ENCODE assay signal across 9 mouse cellular contexts in genomic region chr2:163204548-163205261, GRCm38 (mm10). TPM values are rescaled to one million over a fixed set of nuclear protein-coding genes. Genes with fewer than 3 reads are reported as not detected.
DNase-seq lines count a peak whose midpoint lies in the region; ATAC-seq lines count a peak whose summit lies in the region.
"Had no signal": no experiment of that assay in that cellular context is flagged by ENCODE, and none has a peak within 500 bp of the region (broad histone marks: within the 10 kb centered on the region; RNA-seq: fewer than 3 reads in every experiment).

No protein-coding gene starts in this region.

- H3K4me1 ChIP-seq in brown adipose tissue, adult 24 weeks (ENCODE audit: control insufficient read depth, insufficient read depth, insufficient read length, low read length) = no peaks in the 10 kb centered on the region
- peaks cover 31% of the 10 kb centered on the region for H3K4me1 ChIP-seq in heart, embryonic 15.5 days (replicated peaks)
- peaks cover 15% of the 10 kb centered on the region for H3K4me1 ChIP-seq in liver, embryonic 11.5 days (replicated peaks; ENCODE audit: control insufficient read depth, insufficient read depth, low read length)
- peaks cover 21% of the 10 kb centered on the region for H3K4me1 ChIP-seq in neural tube, embryonic 11.5 days (ENCODE audit: control insufficient read depth, insufficient read depth, low read length)

- H3K36me3 ChIP-seq in heart, embryonic 15.5 days = no peaks in the 10 kb centered on the region
- H3K36me3 ChIP-seq in liver, embryonic 11.5 days (ENCODE audit: control insufficient read depth, insufficient read depth, low read length) = no peaks in the 10 kb centered on the region
- H3K36me3 ChIP-seq in neural tube, embryonic 11.5 days (ENCODE audit: control insufficient read depth, insufficient read depth, low read length) = no peaks in the 10 kb centered on the region

- H3K27me3 ChIP-seq in heart, embryonic 15.5 days = peaks cover 43% of the 10 kb centered on the region
- H3K27me3 ChIP-seq in liver, embryonic 11.5 days (replicated peaks; ENCODE audit: control insufficient read depth, insufficient read depth, low read length) = peaks cover 51% of the 10 kb centered on the region
- H3K27me3 ChIP-seq in neural tube, embryonic 11.5 days (ENCODE audit: control insufficient read depth, insufficient read depth, low read length) = peaks cover 26% of the 10 kb centered on the region

- peak overlapping the region; percentile 91 for H3K4me2 ChIP-seq in heart, embryonic 15.5 days
- peak overlapping the region; percentile 94 for H3K4me2 ChIP-seq in liver, embryonic 11.5 days
- peak overlapping the region; percentile 86 for H3K4me2 ChIP-seq in neural tube, embryonic 11.5 days (ENCODE audit: low read depth)

- no peak for ATAC-seq in heart, embryonic 15.5 days (replicated peaks; ENCODE audit: insufficient number of reproducible peaks, insufficient read depth, low FRiP score, low read depth)
- no peak for ATAC-seq in liver, embryonic 11.5 days (replicated peaks; ENCODE audit: low FRiP score)
- ATAC-seq in neural tube, embryonic 11.5 days (ENCODE audit: insufficient read depth, low FRiP score, low TSS enrichment) = peak; percentile 36; the same call in 1 of the 2 replicates

- H3K27ac ChIP-seq in brown adipose tissue, adult 24 weeks (replicated peaks; ENCODE audit: low read depth, low read length) = no peak overlapping the region
- H3K27ac ChIP-seq in heart, embryonic 15.5 days = no peak overlapping the region
- H3K27ac ChIP-seq in liver, embryonic 11.5 days (ENCODE audit: low read depth, low read length) = no peak overlapping the region
- peak overlapping the region; percentile 31; the same call in 1 of the 2 replicates for H3K27ac ChIP-seq in neural tube, embryonic 11.5 days (ENCODE audit: low read depth, low read length)

- peak overlapping the region; percentile 46 for H3K9ac ChIP-seq in heart, embryonic 15.5 days
- no peak overlapping the region for H3K9ac ChIP-seq in liver, embryonic 11.5 days (ENCODE audit: low read depth, low read length)
- peak overlapping the region; percentile 69 for H3K9ac ChIP-seq in neural tube, embryonic 11.5 days (ENCODE audit: low read length)

- H3K9me3 ChIP-seq in heart, embryonic 15.5 days (replicated peaks) = no peaks in the 10 kb centered on the region
- H3K9me3 ChIP-seq in liver, embryonic 11.5 days (ENCODE audit: control insufficient read depth, low read length) = no peaks in the 10 kb centered on the region
- no peaks in the 10 kb centered on the region for H3K9me3 ChIP-seq in neural tube, embryonic 11.5 days (ENCODE audit: control insufficient read depth, low read length)

- WGBS in heart, embryonic 15.5 days = under 1% methylated on average over 43 of the region's 45 CpGs
- WGBS in liver, embryonic 11.5 days = 2% methylated on average over 42 of the region's 45 CpGs
- WGBS in neural tube, embryonic 11.5 days = under 1% methylated on average over 44 of the region's 45 CpGs

- DNase-seq in heart, adult 18-20 months = peak; percentile 16 to 19
- no peak for DNase-seq in heart, adult 9 months (ENCODE audit: low spot score in 2 of 2)
- no peak for DNase-seq in liver, embryonic 11.5 days (ENCODE audit: low spot score)
- peak; percentile 71 for DNase-seq in neural tube, embryonic 11.5 days (ENCODE audit: low spot score)
- DNase-seq in thymus, postnatal 25 days = no peak
- DNase-seq in urinary bladder, postnatal 25 days (ENCODE audit: low spot score) = no peak

- H3K4me3 ChIP-seq in brown adipose tissue, adult 24 weeks (ENCODE audit: insufficient read depth, low read depth, low read length) = peak overlapping the region; percentile 45
- H3K4me3 ChIP-seq in heart, embryonic 15.5 days = peak overlapping the region; percentile 60
- H3K4me3 ChIP-seq in liver, embryonic 11.5 days (ENCODE audit: low read depth, low read length) = peak overlapping the region; percentile 55
- H3K4me3 ChIP-seq in neural tube, embryonic 11.5 days (ENCODE audit: low read depth, low read length) = peak overlapping the region; percentile 61

RNA-seq across cellular contexts. Expression of gene Tox2, which starts 1.8 kb away (rescaled TPM):
- 1 to 10 TPM; 1.1 to 1.2 TPM for total RNA-seq in heart, adult 18-20 months (2021)
- polyA plus RNA-seq in brown adipose tissue, adult 24 weeks (2012; ENCODE audit: insufficient read depth, insufficient read length, missing spikeins) = 0.48 TPM in 1 of 2 replicates, not detected in the other
- 4.4 and 5.9 TPM in 2 replicates for polyA plus RNA-seq in heart, embryonic 15.5 days (2015; fragmentation: Nextera tagmentation; extraction: Ambion mirVana)
- polyA plus RNA-seq in liver, embryonic 11.5 days (2014; fragmentation: Nextera tagmentation; extraction: Ambion mirVana) = 2.0 and 3.3 TPM in 2 replicates
- polyA plus RNA-seq in neural tube, embryonic 11.5 days (2014; fragmentation: Nextera tagmentation; extraction: Ambion mirVana) = 18.0 and 20.3 TPM in 2 replicates
- total RNA-seq: MEL had no signal

Comparison
In these comparisons a context has a peak if more than half of its experiments do, and no peak if none do; other contexts are left out.
1. DNase-seq: peak in heart, adult 18-20 months (2 of 2) and neural tube, embryonic 11.5 days (single experiment); none in heart, adult 9 months (0 of 2), liver, embryonic 11.5 days (single experiment), thymus, postnatal 25 days (single experiment) and urinary bladder, postnatal 25 days (single experiment).
2. Peak in every context shown above with its lines, with median percentiles within 50 percentile points of each other: H3K4me3 ChIP-seq and H3K4me2 ChIP-seq.